Mouse (Mus musculus) frontal cortex, adult (tissue): ENCODE results near the gene Mtap.

Experiments used
- ATAC-seq: cut with Nextera tagmentation; 2 replicates; pipeline ENCODE4 v1.9.2; 2017; ENCODE audit warnings: mild to moderate bottlenecking, moderate library complexity, mixed read lengths; ENCODE audit not compliant: low TSS enrichment

Mtap gene

GRCm38 (mm10) chr4:89210314-89210713 is 73.4 kb downstream of the Mtap start:
- ATAC-seq, result no peak

- no peak for ATAC-seq
These were observed 75.3 kb downstream of the Mtap start for GRCm38 (mm10) chr4:89212178-89212577.
